Mouse (Mus musculus): ENCODE measurements around the gene Eif4ebp2. TPM values are rescaled to one million over a fixed set of nuclear protein-coding genes. Genes with fewer than 3 reads are reported as not detected.
"Not testable (repeated sequence)": the region's sequence is repeated elsewhere in the genome, so short reads cannot be mapped to it uniquely, and the experiment has no call there.

Eif4ebp2 gene
- total RNA-seq, 2 experiments from 2014 or later, result 46.3 to 49.2 TPM

DNA sequence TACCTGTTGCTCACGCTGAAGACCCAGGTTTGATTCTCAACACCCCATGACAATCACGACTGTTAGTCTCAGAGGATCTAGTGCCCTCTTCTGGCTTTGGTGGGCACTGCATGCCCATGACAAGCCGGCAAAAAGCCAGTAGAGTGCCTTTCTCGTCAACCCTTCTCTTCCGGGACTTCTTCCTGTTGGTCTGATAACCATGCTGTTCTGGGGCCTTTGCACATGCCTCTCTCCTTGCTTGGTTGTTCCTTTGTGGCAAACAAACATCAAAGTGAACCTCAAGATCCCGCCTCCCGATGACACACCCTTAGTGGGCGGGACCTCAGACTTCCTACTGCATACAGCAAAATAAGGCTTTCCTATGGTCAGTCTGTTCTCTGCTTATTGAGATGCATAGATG is 13.8 kb upstream of the Eif4ebp2 start:
- DNase-seq (ENCODE audit: low spot score in 2 of 2), result no peak

DNA sequence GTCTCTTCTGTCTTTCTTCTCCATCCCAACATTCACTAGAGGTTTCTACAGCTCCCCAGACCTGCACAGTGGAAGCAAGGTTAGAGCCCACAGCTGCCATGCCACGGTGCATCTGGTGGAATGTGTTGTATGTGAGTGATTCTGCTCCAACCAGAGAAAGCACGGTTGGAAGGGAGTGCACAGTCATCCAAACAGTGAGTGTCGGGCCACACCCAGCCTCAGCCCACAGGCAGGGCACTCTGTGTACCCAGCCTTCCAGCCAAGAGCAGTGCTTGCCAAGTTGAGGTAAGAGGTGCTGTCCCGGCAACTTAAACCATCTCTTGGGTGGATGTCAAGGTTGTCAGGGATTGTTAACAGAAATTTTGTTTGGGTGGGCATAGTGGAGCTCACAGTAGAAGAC is 12.5 kb upstream of the Eif4ebp2 start:
- no peak for DNase-seq (ENCODE audit: low spot score in 2 of 2)

DNA sequence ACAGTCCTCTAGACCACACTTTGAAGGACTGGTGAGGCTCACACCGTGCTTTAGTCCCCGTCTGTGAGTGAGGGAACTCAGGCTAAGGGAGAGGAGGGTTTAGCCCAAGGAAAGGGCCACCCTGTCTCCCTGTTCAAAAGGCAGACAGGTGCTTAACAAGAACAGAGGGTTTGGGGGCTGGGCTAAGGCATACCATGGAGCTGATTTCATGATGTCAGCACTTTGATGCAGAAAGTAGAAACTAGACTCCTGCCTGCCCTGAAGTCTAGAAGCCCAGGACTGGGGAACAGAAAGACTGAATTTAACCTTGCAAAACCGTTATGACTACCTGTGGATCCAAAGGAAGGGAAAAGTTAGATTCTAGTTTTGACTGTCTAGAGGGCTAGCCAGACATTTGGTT is 4.7 kb upstream of the Eif4ebp2 start:
- DNase-seq (ENCODE audit: low spot score in 2 of 2), result no peak

DNA sequence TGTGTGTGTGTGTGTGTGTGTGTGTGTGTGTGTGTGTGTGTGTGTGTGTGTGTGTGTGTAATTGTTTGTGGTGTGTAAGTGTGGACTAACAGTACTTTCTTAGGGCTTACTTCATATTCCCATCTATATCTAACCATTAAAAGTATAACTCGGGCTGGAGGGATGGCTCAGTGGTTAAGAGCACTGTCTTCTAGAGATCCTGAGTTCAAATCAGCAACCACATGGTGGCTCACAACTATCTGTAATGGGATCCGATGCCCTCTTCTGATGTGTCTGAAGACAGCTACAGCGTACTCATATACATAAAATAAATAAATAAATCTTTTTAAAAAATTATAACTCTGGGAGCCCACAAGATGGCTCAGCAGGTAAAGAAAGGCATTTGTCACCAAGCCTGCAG is 710 bp upstream of the Eif4ebp2 start:
- DNase-seq (ENCODE audit: low spot score in 2 of 2), result not testable (repeated sequence)

DNA sequence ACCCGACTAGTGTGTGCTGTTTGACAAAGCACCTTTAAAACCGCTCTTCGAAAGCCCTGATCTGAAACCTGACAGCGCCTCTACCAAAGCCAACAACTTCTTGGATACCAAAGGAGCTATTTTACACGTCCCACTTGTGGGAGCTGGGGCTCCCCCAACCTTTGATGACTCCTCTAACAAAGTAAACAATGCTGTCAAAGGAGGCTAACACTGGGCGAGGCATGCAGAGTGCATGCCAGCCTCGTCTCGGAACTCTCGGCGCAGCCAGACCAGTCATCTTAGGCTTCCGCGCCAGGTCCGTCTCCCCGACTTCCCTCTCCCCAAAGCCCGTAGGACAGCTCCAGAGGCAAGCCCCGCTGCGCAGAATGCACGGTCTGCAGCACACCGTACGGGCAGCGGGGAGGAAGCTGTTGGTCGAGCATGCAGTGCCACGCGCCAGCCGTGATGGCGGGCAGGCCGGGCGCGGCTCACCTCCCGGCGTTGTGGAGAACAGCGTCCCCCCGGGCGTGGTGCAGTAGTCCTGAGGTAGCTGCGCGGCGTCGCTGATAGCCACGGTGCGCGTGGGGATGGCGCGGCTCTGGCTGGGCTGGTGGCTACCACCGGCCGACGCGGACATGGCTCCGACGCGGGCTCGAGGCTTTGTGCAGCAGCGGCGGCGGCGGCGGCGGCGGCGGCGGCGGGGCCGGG is 387 bp downstream of the Eif4ebp2 start:
- DNase-seq (ENCODE audit: low spot score in 2 of 2), result peak; percentile 47 to 63

DNA sequence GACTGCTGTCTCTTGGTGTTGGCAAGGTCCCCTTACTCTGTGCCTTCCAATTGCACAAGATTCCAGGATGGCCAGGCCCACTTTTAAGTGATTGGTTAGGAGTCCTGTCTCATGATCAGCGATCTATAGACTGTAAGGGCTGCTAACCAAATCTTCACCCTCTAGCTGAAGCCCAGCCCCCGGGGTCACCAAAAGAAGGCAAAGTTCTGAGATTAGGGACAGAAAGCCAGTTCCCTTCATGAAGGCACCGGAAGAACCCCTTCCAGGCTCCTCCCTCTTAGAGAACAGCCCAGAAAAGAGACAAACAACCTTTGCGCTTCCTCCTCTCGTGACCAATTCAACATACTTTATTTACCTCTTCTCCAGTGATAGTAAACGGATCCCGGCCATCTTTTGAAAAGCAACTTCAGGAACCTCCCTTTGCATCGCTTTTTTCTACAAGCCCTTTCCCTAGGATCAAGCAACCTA is 964 bp downstream of the Eif4ebp2 start:
- no peak for DNase-seq (ENCODE audit: low spot score in 2 of 2)

DNA sequence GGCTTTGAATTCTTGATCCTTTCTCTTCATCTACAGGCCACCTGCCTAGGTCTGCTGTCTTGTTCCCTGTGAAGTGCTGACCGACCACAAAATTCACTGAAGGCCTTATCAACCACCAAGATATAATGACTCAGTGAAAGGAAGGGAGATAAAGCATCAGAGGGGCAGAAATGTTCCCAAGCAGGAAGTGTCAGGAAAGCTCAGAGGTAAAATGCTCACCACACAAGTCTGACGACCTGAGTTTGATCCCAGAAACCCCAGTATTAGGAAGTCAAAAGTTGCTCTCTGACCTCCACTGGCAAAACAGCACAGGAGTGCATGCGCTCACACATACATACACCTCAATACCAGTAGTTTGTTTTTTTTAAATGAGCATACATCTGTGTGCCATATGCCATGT is 3.6 kb downstream of the Eif4ebp2 start:
- no peak for DNase-seq (ENCODE audit: low spot score in 2 of 2)

DNA sequence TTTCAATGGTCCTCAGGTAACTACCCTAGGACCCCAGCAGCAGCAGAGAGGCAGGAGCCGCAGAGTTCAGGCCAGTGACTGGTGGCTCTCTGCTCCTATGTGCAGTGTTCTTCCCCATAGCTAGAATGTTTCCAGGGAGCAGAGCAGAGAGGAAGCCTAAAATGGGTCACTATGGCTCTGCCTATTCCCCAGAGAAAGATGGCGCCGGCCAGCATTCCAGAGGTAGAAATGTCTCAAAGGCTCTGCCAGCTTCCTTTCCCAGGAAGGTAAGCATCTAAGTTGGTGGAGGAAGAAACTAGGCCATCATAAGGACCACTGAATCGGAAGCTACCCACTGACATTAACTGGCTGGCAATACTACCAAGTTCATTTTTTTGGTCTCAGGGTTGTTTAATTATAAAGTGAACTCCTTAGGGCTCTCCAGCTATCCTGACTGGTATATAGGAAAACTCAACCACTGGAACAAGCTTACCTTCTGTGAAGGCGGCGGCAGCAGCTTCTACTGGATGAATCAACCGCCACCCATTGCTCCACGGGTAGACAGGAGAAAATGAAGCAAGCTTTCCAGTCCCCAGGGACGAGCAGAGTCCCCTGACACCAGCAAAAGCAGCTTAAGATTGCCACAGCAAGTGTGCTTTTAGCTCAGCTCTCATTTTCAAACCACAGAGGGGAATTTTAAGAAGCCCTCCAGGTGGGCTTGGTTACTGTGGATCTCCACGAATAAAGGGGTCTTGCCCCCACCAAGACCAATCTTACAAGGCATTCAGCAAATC is 4.7 kb downstream of the Eif4ebp2 start:
- no peak for DNase-seq (ENCODE audit: low spot score in 2 of 2)

DNA sequence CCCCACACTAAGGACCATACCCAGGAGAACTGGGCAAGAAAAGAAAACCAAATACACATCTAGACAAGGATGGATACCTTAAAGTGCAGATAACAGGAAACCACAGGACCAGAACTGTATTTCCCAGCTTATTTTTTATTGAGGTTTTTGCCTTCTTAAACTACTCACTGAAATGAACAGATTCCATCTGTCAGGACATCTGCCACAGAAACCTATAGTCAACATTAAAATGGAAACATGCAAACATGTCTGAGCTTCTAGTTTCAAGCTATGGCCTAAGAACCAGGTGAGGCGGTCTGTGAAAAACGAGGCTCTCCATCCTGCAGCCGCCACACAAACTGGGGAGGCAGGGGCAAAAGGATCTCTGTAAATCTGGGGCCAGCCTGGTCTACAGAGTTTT is 7.4 kb downstream of the Eif4ebp2 start:
- no peak for DNase-seq (ENCODE audit: low spot score in 2 of 2)

DNA sequence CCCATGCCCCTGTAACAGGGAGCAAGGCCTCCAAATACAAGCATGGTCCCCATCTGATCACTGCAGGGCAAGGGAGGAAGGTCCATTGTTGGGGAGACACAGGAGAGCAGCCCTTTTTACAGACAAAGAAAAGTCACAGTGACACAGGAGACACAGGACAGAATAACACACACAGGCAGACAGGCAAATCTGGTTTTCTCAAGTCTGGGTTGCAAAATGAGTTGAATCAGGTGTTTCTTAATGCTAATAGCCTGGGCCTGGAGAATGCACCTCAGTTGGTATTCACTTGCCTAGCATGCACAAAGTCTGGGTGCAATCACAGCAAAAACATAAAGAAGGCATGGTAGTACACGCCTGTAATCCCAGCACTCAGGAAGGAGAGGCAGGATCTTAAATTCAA is 8.6 kb downstream of the Eif4ebp2 start:
- DNase-seq (ENCODE audit: low spot score in 2 of 2), result no peak

DNA sequence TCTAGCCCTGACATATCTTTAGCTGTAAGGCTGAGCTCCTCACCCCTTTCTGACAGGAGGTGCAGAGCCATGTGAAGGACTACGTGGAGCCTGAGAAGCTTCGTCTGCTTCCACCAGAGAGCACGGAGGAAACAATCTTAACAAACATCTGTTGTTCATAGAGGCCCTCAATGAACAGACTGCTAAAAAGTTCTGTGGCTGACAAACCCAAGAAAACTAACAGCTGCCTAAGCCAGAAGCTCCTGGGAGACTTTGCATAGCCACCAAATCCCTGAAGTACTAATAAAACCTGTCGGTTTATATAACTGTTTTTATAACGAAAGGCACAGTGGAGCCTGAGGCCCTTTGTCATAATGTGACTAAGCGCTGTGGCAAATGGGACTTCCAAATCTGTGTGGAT is 9.0 kb downstream of the Eif4ebp2 start:
- DNase-seq (ENCODE audit: low spot score in 2 of 2), result no peak

DNA sequence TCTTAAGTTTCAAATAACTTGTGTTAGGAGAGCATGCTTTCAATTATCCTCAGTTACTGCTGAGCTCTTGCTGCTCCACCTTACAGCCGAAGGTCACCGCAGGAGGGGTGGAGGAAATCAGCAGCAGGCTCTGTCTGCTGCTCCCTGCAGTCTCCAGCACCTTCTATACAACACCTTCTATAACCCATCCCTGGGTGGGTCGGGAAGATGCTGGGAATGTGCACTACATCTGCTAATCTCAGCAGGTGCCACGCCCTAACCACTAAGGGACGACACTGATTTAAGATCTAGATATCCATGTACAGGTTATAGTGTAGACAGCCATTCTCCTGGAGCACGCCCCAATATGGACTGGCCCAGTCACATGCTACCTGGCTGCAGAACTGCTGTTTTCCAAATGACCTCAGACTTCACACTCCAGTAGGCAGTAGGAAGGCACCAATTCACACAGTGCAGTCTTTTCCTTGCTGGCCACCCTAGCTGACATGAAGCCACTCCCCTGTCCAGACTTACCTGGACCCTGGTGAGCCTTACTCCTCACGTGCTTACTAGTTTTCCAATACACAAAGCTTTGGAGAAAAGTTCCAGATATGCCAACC is 12.2 kb downstream of the Eif4ebp2 start:
- no peak for DNase-seq (ENCODE audit: low spot score in 2 of 2)

DNA sequence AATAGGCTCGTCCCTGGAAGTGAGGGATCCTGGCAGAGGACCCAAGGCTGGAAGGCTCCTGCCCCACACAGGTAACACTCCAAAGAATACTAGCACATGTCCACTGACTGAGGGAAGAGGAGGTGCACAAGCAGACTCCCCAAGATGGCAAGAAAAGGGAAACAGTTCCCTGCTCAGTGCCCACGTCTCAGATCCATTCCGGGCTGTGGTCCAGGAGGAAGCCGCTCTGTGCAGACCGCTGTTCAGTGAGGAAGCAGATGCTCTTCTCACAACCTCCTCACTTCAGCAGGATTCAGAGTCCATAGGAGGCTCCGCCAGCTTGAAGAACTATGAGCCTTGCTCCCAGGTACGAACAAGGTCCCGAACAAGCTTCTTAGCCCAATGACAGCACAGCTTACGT is 21.1 kb downstream of the Eif4ebp2 start:
- peak in 1 of 2 experiments; percentile 52 for DNase-seq (ENCODE audit: low spot score in 2 of 2)

DNA sequence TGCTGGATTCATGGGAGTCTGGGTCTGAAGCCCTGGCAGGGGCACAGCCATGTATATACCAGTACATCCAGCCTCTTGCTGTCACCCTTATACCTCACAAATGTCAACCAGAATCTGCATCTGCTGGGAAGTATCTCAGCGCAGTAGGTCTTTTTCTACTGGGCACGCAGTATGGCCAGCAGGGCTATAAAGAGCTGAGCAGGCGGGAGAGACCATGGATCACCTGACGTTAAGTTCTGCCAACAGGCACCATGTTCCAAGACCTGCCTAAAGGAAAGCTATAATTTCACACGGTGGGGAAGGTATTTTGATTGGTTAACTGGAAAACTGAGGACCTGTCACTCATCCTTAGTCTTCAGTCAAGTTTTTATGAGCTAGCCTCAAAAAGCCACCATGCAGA is 23.4 kb downstream of the Eif4ebp2 start:
- DNase-seq (ENCODE audit: low spot score in 2 of 2), result no peak

DNA sequence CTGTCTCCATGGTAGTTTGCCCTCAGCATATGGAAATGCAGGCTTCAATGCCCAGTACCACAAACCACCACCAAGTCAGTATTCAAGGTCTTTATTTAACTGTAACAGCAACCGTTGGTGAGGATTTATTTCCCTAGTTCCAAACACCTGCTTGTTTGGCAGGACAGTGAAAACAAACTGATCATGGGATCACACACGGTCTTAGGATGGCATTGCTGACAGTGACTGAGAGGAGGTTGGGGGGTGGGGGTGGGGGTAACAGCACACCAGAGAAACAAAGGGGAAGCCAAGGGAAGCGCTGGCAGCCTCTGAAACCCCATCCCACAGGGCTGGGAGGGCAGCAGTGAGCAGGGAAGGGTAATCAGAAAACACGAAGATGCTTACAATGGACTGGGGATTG is 24.0 kb downstream of the Eif4ebp2 start:
- no peak for DNase-seq (ENCODE audit: low spot score in 2 of 2)

DNA sequence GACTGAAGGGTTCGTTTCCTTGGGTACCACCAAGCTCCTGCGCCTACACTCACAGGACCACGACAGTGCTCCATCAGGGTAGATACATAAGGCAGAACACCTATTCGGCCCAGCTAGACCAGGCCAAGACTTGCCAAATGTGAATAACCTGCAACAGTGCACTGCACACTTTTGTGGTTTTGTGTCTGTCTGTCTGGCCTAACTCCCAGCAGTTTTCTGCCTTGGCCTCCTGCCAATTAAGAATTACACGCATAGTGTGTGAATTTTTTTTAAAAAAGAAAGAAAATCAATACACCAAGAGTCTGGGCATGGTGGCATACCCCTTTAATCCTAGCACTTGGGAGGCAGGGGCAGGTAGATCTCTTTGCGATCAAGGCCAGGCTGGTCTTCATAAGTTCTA is 24.5 kb downstream of the Eif4ebp2 start:
- no peak for DNase-seq (ENCODE audit: low spot score in 2 of 2)

DNA sequence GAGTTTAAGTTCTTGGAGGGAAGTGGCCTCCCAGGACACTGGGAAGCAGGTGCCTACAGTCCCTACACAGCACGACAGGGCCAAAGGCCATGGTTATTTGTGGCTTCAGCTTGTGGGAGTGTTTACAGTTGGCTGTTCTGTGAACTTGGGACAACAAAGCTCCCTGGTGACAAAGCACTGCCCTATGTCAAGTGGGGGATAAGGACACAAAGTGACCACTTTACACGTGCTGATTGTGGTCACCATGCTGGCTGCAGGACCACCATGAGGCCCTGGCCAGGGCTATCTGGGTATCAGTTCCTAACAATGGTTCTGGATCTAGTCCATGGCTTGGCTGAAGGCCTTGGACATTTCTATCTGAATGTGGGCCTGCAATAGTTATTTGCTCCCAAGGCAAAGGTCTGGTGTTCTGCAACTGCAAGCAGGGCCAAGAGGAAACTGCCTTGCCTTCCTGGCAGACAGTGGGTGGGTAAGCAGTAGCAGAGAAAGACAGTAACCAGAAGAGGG is 26.2 kb downstream of the Eif4ebp2 start:
- no peak for DNase-seq (ENCODE audit: low spot score in 2 of 2)

DNA sequence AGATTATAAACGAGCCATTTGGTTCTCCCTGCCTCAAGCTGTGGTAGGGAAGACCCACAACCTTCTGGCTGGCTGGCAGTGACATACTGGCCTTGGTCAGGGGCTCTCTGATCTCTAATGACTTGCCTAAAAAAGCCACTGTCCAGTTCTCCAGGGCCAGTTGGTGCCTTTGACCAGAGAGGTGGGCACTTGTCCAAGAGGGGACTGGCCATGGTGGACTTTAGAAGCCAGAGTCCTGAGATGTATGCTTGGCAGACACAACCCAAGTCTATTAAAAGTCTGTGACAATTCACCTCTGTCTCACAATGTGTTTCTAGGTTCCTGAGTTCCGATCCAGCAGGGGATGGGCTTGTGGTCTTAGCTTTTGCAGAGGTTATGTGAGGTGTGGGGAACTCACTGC is 27.4 kb downstream of the Eif4ebp2 start:
- DNase-seq (ENCODE audit: low spot score in 2 of 2), result no peak

DNA sequence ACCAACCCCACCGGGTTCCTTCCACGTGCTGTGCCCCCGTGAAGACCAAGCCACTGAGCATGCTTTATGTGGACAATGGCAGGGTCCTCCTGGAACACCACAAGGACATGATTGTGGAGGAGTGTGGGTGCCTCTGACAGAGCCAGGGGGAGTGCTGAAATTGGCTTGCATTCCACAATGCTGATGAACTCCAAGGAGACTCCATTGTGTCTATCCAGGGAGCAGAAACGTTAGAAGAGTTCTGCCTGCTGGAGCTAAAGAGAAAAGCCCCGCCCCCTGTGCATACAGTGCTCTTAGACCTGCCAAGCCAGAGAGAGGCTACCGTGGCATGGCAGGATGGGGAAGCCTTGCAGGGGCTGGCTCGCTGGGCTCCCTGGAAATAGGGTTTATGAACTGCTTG is 28.0 kb downstream of the Eif4ebp2 start:
- DNase-seq (ENCODE audit: low spot score in 2 of 2), result no peak

DNA sequence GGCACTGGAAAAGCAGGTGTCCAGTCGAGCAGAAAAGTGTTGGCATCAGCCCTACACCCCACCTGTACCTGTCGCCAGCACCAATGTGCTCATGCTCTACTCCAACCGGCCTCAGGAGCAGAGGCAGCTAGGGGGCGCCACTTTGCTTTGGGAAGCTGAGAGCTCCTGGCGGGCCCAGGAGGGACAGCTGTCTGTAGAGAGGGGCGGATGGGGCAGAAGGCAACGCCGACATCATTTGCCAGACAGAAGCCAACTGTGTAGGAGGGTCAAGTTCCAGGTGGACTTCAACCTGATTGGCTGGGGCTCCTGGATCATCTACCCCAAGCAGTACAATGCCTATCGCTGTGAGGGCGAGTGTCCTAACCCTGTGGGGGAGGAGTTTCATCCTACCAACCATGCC is 29.2 kb downstream of the Eif4ebp2 start:
- DNase-seq (ENCODE audit: low spot score in 2 of 2), result peak in 1 of 2 experiments; percentile 44

DNA sequence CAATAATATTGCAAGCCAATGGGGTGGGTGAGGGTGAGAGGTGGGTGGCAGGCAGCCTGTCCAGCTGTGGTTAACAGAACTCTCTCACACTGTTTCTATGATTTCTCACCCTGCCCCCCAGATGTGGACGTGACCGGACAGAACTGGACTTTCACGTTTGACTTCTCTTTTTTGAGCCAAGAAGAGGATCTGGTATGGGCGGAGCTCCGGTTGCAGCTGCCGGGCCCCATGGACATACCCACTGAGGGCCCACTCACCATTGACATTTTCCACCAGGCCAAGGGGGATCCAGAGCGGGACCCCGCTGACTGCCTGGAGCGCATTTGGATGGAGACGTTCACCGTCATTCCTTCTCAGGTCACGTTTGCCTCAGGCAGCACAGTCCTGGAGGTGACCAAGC is 29.6 kb downstream of the Eif4ebp2 start:
- DNase-seq (ENCODE audit: low spot score in 2 of 2), result no peak

DNA sequence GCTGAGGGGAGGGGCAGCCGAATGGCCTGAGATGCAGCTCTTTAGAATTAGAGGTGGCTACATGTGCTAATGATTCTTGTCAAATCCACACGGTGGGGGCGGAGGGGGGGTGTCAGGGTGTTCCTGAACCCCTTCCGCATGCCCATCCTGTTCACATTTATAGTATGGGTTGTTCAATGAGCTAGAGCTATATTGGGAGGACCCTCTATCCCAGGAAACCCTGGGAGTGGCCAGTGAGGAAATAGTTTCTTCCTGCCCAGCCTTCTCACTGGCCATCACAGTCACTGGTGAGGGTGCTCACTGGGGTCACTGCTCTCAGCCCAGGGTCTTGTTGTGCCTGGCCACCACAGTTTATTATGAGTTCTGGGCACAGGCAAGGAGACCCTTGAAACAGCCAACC is 32.5 kb downstream of the Eif4ebp2 start:
- DNase-seq (ENCODE audit: low spot score in 2 of 2), result no peak
